Mouse (Mus musculus) MEL (cell line): Measurements from ENCODE around the gene Ccdc106.

Experiments used
- CTCF ChIP-seq, 3 experiments: IDR thresholded peaks in 2 of 3; conservative IDR thresholded peaks in 1 of 3; 2 replicates each; pipeline ENCODE4 v1.5.1; 2011 to 2012; ENCODE audit warnings: low read length in 3 of 3, low read depth in 2 of 3, mild to moderate bottlenecking in 2 of 3, improper control_type of control experiment in 1 of 3, inconsistent platforms in 1 of 3, mixed read lengths in 1 of 3, moderate library complexity in 1 of 3; ENCODE audit not compliant: control insufficient read depth in 1 of 3, insufficient read depth in 1 of 3, poor library complexity in 1 of 3, severe bottlenecking in 1 of 3
- EP300 ChIP-seq, 2 experiments: IDR thresholded peaks; 2 replicates each; pipeline ENCODE4 v1.6.1; 2011; ENCODE audit warnings: improper control_type of control experiment in 2 of 2, low read length in 2 of 2, low read depth in 1 of 2, mild to moderate bottlenecking in 1 of 2
- HCFC1 ChIP-seq: IDR thresholded peaks from 2 replicates; pipeline ENCODE4 v1.6.1; 2012; ENCODE audit warnings: low read depth, mild to moderate bottlenecking, inconsistent platforms, low read length, improper control_type of control experiment, moderate library complexity
- MAX ChIP-seq: IDR thresholded peaks from 2 replicates; pipeline ENCODE4 v1.6.1; 2011; ENCODE audit warnings: low read length, improper control_type of control experiment
- MEF2A ChIP-seq: IDR thresholded peaks from 2 replicates; pipeline ENCODE4 v1.6.1; 2014; ENCODE audit warnings: low read depth, mild to moderate bottlenecking, inconsistent platforms, low read length, improper control_type of control experiment; ENCODE audit not compliant: poor library complexity, insufficient replicate concordance, severe bottlenecking; ENCODE audit errors: extremely low read depth
- NELFE ChIP-seq: IDR thresholded peaks from 2 replicates; pipeline ENCODE4 v1.6.1; 2011; ENCODE audit warnings: low read depth, low read length, improper control_type of control experiment
- SIN3A ChIP-seq: IDR thresholded peaks from 2 replicates; pipeline ENCODE4 v1.6.1; 2012; ENCODE audit warnings: low read length, improper control_type of control experiment, inconsistent platforms
- ZNF384 ChIP-seq: IDR thresholded peaks from 2 replicates; pipeline ENCODE4 v1.6.1; 2012; ENCODE audit warnings: low read depth, mild to moderate bottlenecking, inconsistent platforms, low read length, improper control_type of control experiment

DNA sequence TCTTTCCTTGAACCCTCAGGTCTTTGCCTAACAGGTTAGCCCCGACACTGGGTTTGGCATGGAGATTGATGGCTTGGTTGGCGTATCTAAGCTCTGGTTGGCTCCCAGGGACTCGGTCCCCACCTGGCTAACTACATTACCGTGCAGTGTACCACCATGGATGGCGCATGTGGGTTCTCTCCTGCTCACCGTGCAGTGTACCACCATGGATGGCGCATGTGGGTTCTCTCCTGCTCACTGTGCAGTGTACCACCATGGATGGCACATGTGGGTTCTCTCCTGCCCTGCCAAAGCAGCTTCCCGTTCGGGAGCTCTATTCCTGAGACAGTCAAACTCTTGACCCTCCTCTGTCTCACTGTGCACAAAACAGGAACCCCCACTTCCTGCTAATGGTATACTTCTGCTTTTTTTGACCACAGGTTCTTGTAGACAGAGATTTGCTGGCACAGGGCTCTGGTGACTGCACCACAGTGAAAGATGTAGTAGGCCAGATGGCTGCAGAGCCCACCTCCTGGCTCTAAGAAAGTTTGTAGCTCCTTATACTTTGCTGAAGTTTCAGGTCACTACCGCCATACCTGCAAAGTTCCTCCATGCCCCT is 80.8 kb downstream of the Ccdc106 start:
- TF ChIP-seq CTCF (IDR thresholded peaks at IDR 0.05 in 2 of 3, conservative IDR thresholded peaks at IDR 0.05 in 1 of 3; ENCODE audit: control insufficient read depth in 1 of 3, insufficient read depth in 1 of 3, low read depth in 2 of 3, low read length in 3 of 3, poor library complexity in 1 of 3, severe bottlenecking in 1 of 3) (no peak), ZNF384 (no peak), HCFC1 (no peak), NELFE (no peak), SIN3A (peak; percentile 44; the same call in 1 of the 2 replicates), MEF2A (no peak), MAX (0 out of 2 replicates have a peak, but pooled peaks have one; percentile 34), EP300 (IDR thresholded peaks at IDR 0.05; ENCODE audit: low read depth in 1 of 2, low read length in 2 of 2) (peak; percentile 78 to 84)
